Mouse (Mus musculus) Muller cell, postnatal 12 days (primary cell): ENCODE results near the gene Tmem38b.

Experiments used
- DNase-seq: peaks from one replicate; pipeline ENCODE4 v3.0.0-alpha.2; 2015; ENCODE audit errors: inconsistent ontology term

The Tmem38b gene

GRCm38 (mm10) chr4:53828914-53829313 is 3.1 kb downstream of the Tmem38b start:
- DNase-seq, result no peak

- no peak for DNase-seq
Measured at GRCm38 (mm10) chr4:53830016-53830415, 4.2 kb downstream of the Tmem38b start.

- no peak for DNase-seq
Measured at GRCm38 (mm10) chr4:53830579-53830978, 4.7 kb downstream of the Tmem38b start.

GRCm38 (mm10) chr4:53832321-53832720 is 6.5 kb downstream of the Tmem38b start:
- DNase-seq, result no peak

GRCm38 (mm10) chr4:53836978-53837377 is 11.1 kb downstream of the Tmem38b start:
- DNase-seq, result no peak

GRCm38 (mm10) chr4:53840158-53840870 is 14.5 kb downstream of the Tmem38b start:
- no peak for DNase-seq

- DNase-seq, result no peak
Measured at GRCm38 (mm10) chr4:53843553-53843952, 17.7 kb downstream of the Tmem38b start.

GRCm38 (mm10) chr4:53844835-53845619 is 19.2 kb downstream of the Tmem38b start:
- peak; percentile 6 for DNase-seq

GRCm38 (mm10) chr4:53845656-53846055 is 19.8 kb downstream of the Tmem38b start:
- no peak for DNase-seq

GRCm38 (mm10) chr4:53846326-53846725 is 20.5 kb downstream of the Tmem38b start:
- DNase-seq, result no peak

- DNase-seq, result peak; percentile 12
Measured at GRCm38 (mm10) chr4:53847541-53847940, 21.7 kb downstream of the Tmem38b start.

GRCm38 (mm10) chr4:53848308-53848707 is 22.5 kb downstream of the Tmem38b start:
- no peak for DNase-seq

- DNase-seq, result no peak
Measured at GRCm38 (mm10) chr4:53848816-53849215, 23.0 kb downstream of the Tmem38b start.

- no peak for DNase-seq
Measured at GRCm38 (mm10) chr4:53849804-53850203, 24.0 kb downstream of the Tmem38b start.

GRCm38 (mm10) chr4:53853333-53853732 is 27.5 kb downstream of the Tmem38b start:
- DNase-seq, result no peak

- DNase-seq, result no peak
Measured at GRCm38 (mm10) chr4:53859944-53860343, 34.1 kb downstream of the Tmem38b start.

GRCm38 (mm10) chr4:53862101-53862500 is 36.3 kb downstream of the Tmem38b start:
- no peak for DNase-seq

GRCm38 (mm10) chr4:53864098-53864820 is 38.4 kb downstream of the Tmem38b start:
- no peak for DNase-seq

- no peak for DNase-seq
Measured at GRCm38 (mm10) chr4:53866459-53866858, 40.6 kb downstream of the Tmem38b start.

- DNase-seq, result no peak
Measured at GRCm38 (mm10) chr4:53878542-53879417, 52.9 kb downstream of the Tmem38b start.

GRCm38 (mm10) chr4:53882921-53883682 is 57.3 kb downstream of the Tmem38b start:
- no peak for DNase-seq
